Mouse (Mus musculus): ENCODE data around the gene Cdh1. TPM values are rescaled to one million over a fixed set of nuclear protein-coding genes. Genes with fewer than 3 reads are reported as not detected.
"Not testable (repeated sequence)": the region's sequence is repeated elsewhere in the genome, so short reads cannot be mapped to it uniquely, and the experiment has no call there.

The Cdh1 gene
- total RNA-seq, 2 experiments from 2014 or later: 2.5 to 4.1 TPM

- intact Hi-C loops (cut with DNase I): no loop called here
- no peak for DNase-seq (ENCODE audit: low spot score in 2 of 2)
These were observed 14.4 kb upstream of the Cdh1 start for GRCm38 (mm10) chr8:106588443-106589431.

GRCm38 (mm10) chr8:106592458-106592857 is 10.7 kb upstream of the Cdh1 start:
- intact Hi-C loops (cut with DNase I): no loop called here
- DNase-seq (ENCODE audit: low spot score in 2 of 2): no peak

- DNase-seq (ENCODE audit: low spot score in 2 of 2); intact Hi-C loops (cut with DNase I): not testable (repeated sequence)
These were observed 7.5 kb upstream of the Cdh1 start for GRCm38 (mm10) chr8:106595623-106596022.

- intact Hi-C loops (cut with DNase I): no loop called here
- DNase-seq (ENCODE audit: low spot score in 2 of 2): no peak
These were observed 6.1 kb upstream of the Cdh1 start for GRCm38 (mm10) chr8:106597067-106597466.

- DNase-seq (ENCODE audit: low spot score in 2 of 2): no peak
- intact Hi-C loops (cut with DNase I): no loop called here
These were observed 3.7 kb upstream of the Cdh1 start for GRCm38 (mm10) chr8:106599265-106599979.

- intact Hi-C loops (cut with DNase I): no loop called here
These were observed 782 bp downstream of the Cdh1 start for GRCm38 (mm10) chr8:106603933-106604332.

GRCm38 (mm10) chr8:106605657-106606056 is 2.5 kb downstream of the Cdh1 start:
- intact Hi-C loops (cut with DNase I): no loop called here
- no peak for DNase-seq (ENCODE audit: low spot score in 2 of 2)

More at GRCm38 (mm10) chr8:106603933-106604332, 782 bp downstream of the Cdh1 start:
- DNase-seq (ENCODE audit: low spot score in 2 of 2): no peak

GRCm38 (mm10) chr8:106606121-106606520 is 3.0 kb downstream of the Cdh1 start:
- intact Hi-C loops (cut with DNase I): no loop called here
- DNase-seq (ENCODE audit: low spot score in 2 of 2): no peak

- intact Hi-C loops (cut with DNase I): no loop called here
- DNase-seq (ENCODE audit: low spot score in 2 of 2): no peak
These were observed 3.5 kb downstream of the Cdh1 start for GRCm38 (mm10) chr8:106606601-106607145.

- DNase-seq (ENCODE audit: low spot score in 2 of 2); intact Hi-C loops (cut with DNase I): not testable (repeated sequence)
These were observed 4.6 kb downstream of the Cdh1 start for GRCm38 (mm10) chr8:106607783-106608182.

GRCm38 (mm10) chr8:106608425-106608824 is 5.3 kb downstream of the Cdh1 start:
- intact Hi-C loops (cut with DNase I): no loop called here

GRCm38 (mm10) chr8:106609076-106609903 is 6.1 kb downstream of the Cdh1 start:
- intact Hi-C loops (cut with DNase I): no loop called here
- DNase-seq (ENCODE audit: low spot score in 2 of 2): no peak

More at GRCm38 (mm10) chr8:106608425-106608824, 5.3 kb downstream of the Cdh1 start:
- no peak for DNase-seq (ENCODE audit: low spot score in 2 of 2)

- intact Hi-C loops (cut with DNase I): no loop called here
These were observed 7.9 kb downstream of the Cdh1 start for GRCm38 (mm10) chr8:106610958-106611640.

GRCm38 (mm10) chr8:106612047-106612446 is 8.9 kb downstream of the Cdh1 start:
- intact Hi-C loops (cut with DNase I): no loop called here

More at GRCm38 (mm10) chr8:106610958-106611640, 7.9 kb downstream of the Cdh1 start:
- no peak for DNase-seq (ENCODE audit: low spot score in 2 of 2)

GRCm38 (mm10) chr8:106614704-106615103 is 11.6 kb downstream of the Cdh1 start:
- no peak for DNase-seq (ENCODE audit: low spot score in 2 of 2)
- intact Hi-C loops (cut with DNase I): no loop called here

More at GRCm38 (mm10) chr8:106612047-106612446, 8.9 kb downstream of the Cdh1 start:
- no peak for DNase-seq (ENCODE audit: low spot score in 2 of 2)

- DNase-seq (ENCODE audit: low spot score in 2 of 2): no peak
- intact Hi-C loops (cut with DNase I): no loop called here
These were observed 12.6 kb downstream of the Cdh1 start for GRCm38 (mm10) chr8:106615661-106616299.

- no peak for DNase-seq (ENCODE audit: low spot score in 2 of 2)
- intact Hi-C loops (cut with DNase I): no loop called here
These were observed 13.5 kb downstream of the Cdh1 start for GRCm38 (mm10) chr8:106616679-106617078.

- no peak for DNase-seq (ENCODE audit: low spot score in 2 of 2)
These were observed 14.0 kb downstream of the Cdh1 start for GRCm38 (mm10) chr8:106617196-106617595.

More at GRCm38 (mm10) chr8:106617196-106617595, 14.0 kb downstream of the Cdh1 start:
- intact Hi-C loops (cut with DNase I): no loop called here
